Mouse (Mus musculus) erythroblast, embryonic 14.5 days (primary cell): ENCODE measurements around the gene Cc2d2b.

ENCODE experiments used
- GATA1 ChIP-seq: IDR thresholded peaks from 2 replicates; pipeline ENCODE4 v1.6.1; 2012; ENCODE audit warnings: low read length, inconsistent platforms, mixed read lengths
- TAL1 ChIP-seq: IDR thresholded peaks from 3 replicates; pipeline ENCODE4 v1.6.1; 2012; ENCODE audit warnings: low read length, inconsistent platforms, mixed read lengths

- TF ChIP-seq GATA1 (no peak), TAL1 (no peak)
Measured at GRCm38 (mm10) chr19:40868284-40868683, 119.7 kb downstream of the Cc2d2b start.
